Mouse (Mus musculus): ENCODE measurements around the gene Cdh1. TPM values are rescaled to one million over a fixed set of nuclear protein-coding genes. Genes with fewer than 3 reads are reported as not detected.

The Cdh1 gene
- polyA plus RNA-seq, 1 experiment from 2014 or later, result 152 TPM

GRCm38 (mm10) chr8:106617196-106617595, 14.0 kb downstream of the Cdh1 start:
- H3K27ac ChIP-seq, result 0 out of 2 replicates have a peak overlapping the region, but pooled peaks have one; percentile 27
- no peaks in the 10 kb centered on the region for H3K9me3 ChIP-seq
- no peak overlapping the region for H3K4me2 ChIP-seq (replicated peaks)
- no peaks in the 10 kb centered on the region for H3K36me3 ChIP-seq
- WGBS, result 48% methylated on average over 6 of the region's 6 CpGs
- no peak overlapping the region for H3K4me3 ChIP-seq (replicated peaks)
- peaks cover 39% of the 10 kb centered on the region for H3K4me1 ChIP-seq (replicated peaks)
- no peak overlapping the region for H3K9ac ChIP-seq
- ATAC-seq, result no peak
- H3K27me3 ChIP-seq (replicated peaks), result no peaks in the 10 kb centered on the region

- no peak for ATAC-seq
- Histone ChIP-seq H3K9ac (no peak overlapping the region), H3K4me2 (replicated peaks) (no peak overlapping the region), H3K27ac (0 out of 2 replicates have a peak overlapping the region, but pooled peaks have one; percentile 27), H3K36me3 (no peaks in the 10 kb centered on the region), H3K4me3 (replicated peaks) (no peak overlapping the region), H3K4me1 (replicated peaks) (peaks cover 33% of the 10 kb centered on the region), H3K27me3 (replicated peaks) (no peaks in the 10 kb centered on the region), H3K9me3 (no peaks in the 10 kb centered on the region)
- 77% methylated on average over 6 of the region's 6 CpGs for WGBS
These were observed 14.7 kb downstream of the Cdh1 start for GRCm38 (mm10) chr8:106617865-106618264.

GRCm38 (mm10) chr8:106618324-106618723, 15.2 kb downstream of the Cdh1 start:
- WGBS, result 65% methylated on average over 6 of the region's 6 CpGs
- Histone ChIP-seq H3K9me3 (no peaks in the 10 kb centered on the region), H3K27me3 (replicated peaks) (no peaks in the 10 kb centered on the region), H3K4me3 (replicated peaks) (no peak overlapping the region), H3K4me2 (replicated peaks) (no peak overlapping the region), H3K36me3 (no peaks in the 10 kb centered on the region), H3K4me1 (replicated peaks) (peaks cover 32% of the 10 kb centered on the region), H3K9ac (no peak overlapping the region), H3K27ac (0 out of 2 replicates have a peak overlapping the region, but pooled peaks have one; percentile 36)
- no peak for ATAC-seq

- ATAC-seq, result peak; percentile 74
- H3K4me2 ChIP-seq (replicated peaks), result peak overlapping the region; percentile 36
- no peaks in the 10 kb centered on the region for H3K9me3 ChIP-seq
- H3K4me1 ChIP-seq (replicated peaks), result peaks cover 36% of the 10 kb centered on the region
- WGBS, result 32% methylated on average over 9 of the region's 9 CpGs
- H3K4me3 ChIP-seq (replicated peaks), result no peak overlapping the region
- no peaks in the 10 kb centered on the region for H3K27me3 ChIP-seq (replicated peaks)
- H3K27ac ChIP-seq, result peak overlapping the region; percentile 71
- no peaks in the 10 kb centered on the region for H3K36me3 ChIP-seq
- no peak overlapping the region for H3K9ac ChIP-seq
These were observed 16.5 kb downstream of the Cdh1 start for GRCm38 (mm10) chr8:106619549-106620245.

- H3K9me3 ChIP-seq, result no peaks in the 10 kb centered on the region
- no peak overlapping the region for H3K4me3 ChIP-seq (replicated peaks)
- H3K27ac ChIP-seq, result peak overlapping the region; percentile 1; the same call in 1 of the 2 replicates
- H3K36me3 ChIP-seq, result no peaks in the 10 kb centered on the region
- H3K9ac ChIP-seq, result no peak overlapping the region
- no peaks in the 10 kb centered on the region for H3K27me3 ChIP-seq (replicated peaks)
- no peak for ATAC-seq
- 79% methylated on average over 2 of the region's 2 CpGs for WGBS
- peaks cover 36% of the 10 kb centered on the region for H3K4me1 ChIP-seq (replicated peaks)
- H3K4me2 ChIP-seq (replicated peaks), result no peak overlapping the region
These were observed 17.3 kb downstream of the Cdh1 start for GRCm38 (mm10) chr8:106620488-106620887.

GRCm38 (mm10) chr8:106623016-106623415, 19.9 kb downstream of the Cdh1 start:
- Histone ChIP-seq H3K4me2 (replicated peaks) (0 out of 2 replicates have a peak overlapping the region, but pooled peaks have one; percentile 1), H3K36me3 (no peaks in the 10 kb centered on the region), H3K4me1 (replicated peaks) (peaks cover 29% of the 10 kb centered on the region), H3K9ac (no peak overlapping the region), H3K27me3 (replicated peaks) (no peaks in the 10 kb centered on the region), H3K9me3 (no peaks in the 10 kb centered on the region), H3K4me3 (replicated peaks) (no peak overlapping the region), H3K27ac (peak overlapping the region; percentile 72)
- WGBS, result 24% methylated on average over 5 of the region's 5 CpGs
- peak; percentile 68 for ATAC-seq

- Histone ChIP-seq H3K27me3 (replicated peaks) (no peaks in the 10 kb centered on the region), H3K36me3 (no peaks in the 10 kb centered on the region), H3K27ac (0 out of 2 replicates have a peak overlapping the region, but pooled peaks have one; percentile 72), H3K4me2 (replicated peaks) (no peak overlapping the region), H3K9me3 (no peaks in the 10 kb centered on the region), H3K9ac (no peak overlapping the region), H3K4me3 (replicated peaks) (no peak overlapping the region), H3K4me1 (replicated peaks) (peaks cover 26% of the 10 kb centered on the region)
- 59% methylated on average over 3 of the region's 3 CpGs for WGBS
- no peak for ATAC-seq
These were observed 20.3 kb downstream of the Cdh1 start for GRCm38 (mm10) chr8:106623451-106623850.

GRCm38 (mm10) chr8:106623954-106624353, 20.8 kb downstream of the Cdh1 start:
- no peaks in the 10 kb centered on the region for H3K9me3 ChIP-seq
- no peaks in the 10 kb centered on the region for H3K27me3 ChIP-seq (replicated peaks)
- H3K9ac ChIP-seq, result no peak overlapping the region
- H3K4me3 ChIP-seq (replicated peaks), result no peak overlapping the region
- no peak overlapping the region for H3K4me2 ChIP-seq (replicated peaks)
- ATAC-seq, result no peak
- no peaks in the 10 kb centered on the region for H3K36me3 ChIP-seq
- H3K27ac ChIP-seq, result no peak overlapping the region
- peaks cover 27% of the 10 kb centered on the region for H3K4me1 ChIP-seq (replicated peaks)

GRCm38 (mm10) chr8:106624743-106625142, 21.6 kb downstream of the Cdh1 start:
- H3K4me3 ChIP-seq (replicated peaks), result no peak overlapping the region
- no peak overlapping the region for H3K27ac ChIP-seq
- whole genome bisulfite sequencing, result 76% methylated on average over 3 of the region's 3 CpGs
- H3K9me3 ChIP-seq, result no peaks in the 10 kb centered on the region
- ATAC-seq, result no peak
- H3K27me3 ChIP-seq (replicated peaks), result no peaks in the 10 kb centered on the region
- no peaks in the 10 kb centered on the region for H3K36me3 ChIP-seq
- no peak overlapping the region for H3K9ac ChIP-seq
- H3K4me1 ChIP-seq (replicated peaks), result peaks cover 28% of the 10 kb centered on the region
- H3K4me2 ChIP-seq (replicated peaks), result no peak overlapping the region

GRCm38 (mm10) chr8:106626096-106626865, 23.1 kb downstream of the Cdh1 start:
- H3K9ac ChIP-seq, result no peak overlapping the region
- H3K27ac ChIP-seq, result no peak overlapping the region
- H3K9me3 ChIP-seq, result no peaks in the 10 kb centered on the region
- H3K4me1 ChIP-seq (replicated peaks), result peaks cover 22% of the 10 kb centered on the region; the same call in 1 of the 2 replicates
- H3K36me3 ChIP-seq, result no peaks in the 10 kb centered on the region
- H3K4me2 ChIP-seq (replicated peaks), result no peak overlapping the region
- 59% methylated on average over 9 of the region's 9 CpGs for WGBS
- H3K4me3 ChIP-seq (replicated peaks), result no peak overlapping the region
- no peaks in the 10 kb centered on the region for H3K27me3 ChIP-seq (replicated peaks)
- no peak for ATAC-seq

GRCm38 (mm10) chr8:106628291-106628964, 25.3 kb downstream of the Cdh1 start:
- Histone ChIP-seq H3K36me3 (no peaks in the 10 kb centered on the region), H3K4me1 (replicated peaks) (peaks cover 31% of the 10 kb centered on the region), H3K9ac (no peak overlapping the region), H3K27ac (no peak overlapping the region), H3K9me3 (no peaks in the 10 kb centered on the region), H3K27me3 (replicated peaks) (no peaks in the 10 kb centered on the region), H3K4me3 (replicated peaks) (no peak overlapping the region), H3K4me2 (replicated peaks) (no peak overlapping the region)
- ATAC-seq, result no peak
- WGBS, result 75% methylated on average over 11 of the region's 11 CpGs

- Histone ChIP-seq H3K4me3 (replicated peaks) (no peak overlapping the region), H3K4me1 (replicated peaks) (peaks cover 35% of the 10 kb centered on the region)
These were observed 26.3 kb downstream of the Cdh1 start for GRCm38 (mm10) chr8:106629456-106629855.

More at GRCm38 (mm10) chr8:106629456-106629855, 26.3 kb downstream of the Cdh1 start:
- H3K27me3 ChIP-seq (replicated peaks), result no peaks in the 10 kb centered on the region
- H3K27ac ChIP-seq, result no peak overlapping the region
- H3K4me2 ChIP-seq (replicated peaks), result no peak overlapping the region
- WGBS, result 54% methylated on average over 5 of the region's 5 CpGs
- H3K36me3 ChIP-seq, result no peaks in the 10 kb centered on the region
- no peaks in the 10 kb centered on the region for H3K9me3 ChIP-seq
- no peak for ATAC-seq
- no peak overlapping the region for H3K9ac ChIP-seq
